Mouse (Mus musculus): ENCODE results near the gene Itprid2. TPM values are rescaled to one million over a fixed set of nuclear protein-coding genes. Genes with fewer than 3 reads are reported as not detected.

Gene Itprid2
- polyA plus RNA-seq, 1 experiment from 2014 or later, result 7.2 TPM

Other genes starting within 250 kb of the Itprid2 start
- gene Neurod1, start 178.6 kb upstream of the Itprid2 start, polyA plus RNA-seq (2015; fragmentation: Nextera tagmentation; extraction: Ambion mirVana), result 29.7 and 36.7 TPM in 2 replicates
- 2.0 and 2.3 TPM in 2 replicates for gene Cerkl, start 178.6 kb upstream of the Itprid2 start, polyA plus RNA-seq (2015; fragmentation: Nextera tagmentation; extraction: Ambion mirVana)
- 82.8 and 93.7 TPM in 2 replicates for gene Ppp1r1c, start 72.4 kb downstream of the Itprid2 start, polyA plus RNA-seq (2015; fragmentation: Nextera tagmentation; extraction: Ambion mirVana)